Mouse (Mus musculus): ENCODE results near the gene Rpap1. TPM values are rescaled to one million over a fixed set of nuclear protein-coding genes. Genes with fewer than 3 reads are reported as not detected.

Gene Rpap1
- total and polyA plus RNA-seq, 3 experiments, result 8.1 to 41.3 (median 22.3) TPM

- H3K4me3 ChIP-seq (ENCODE audit: low read depth, low read length), result no peak overlapping the region
- TF ChIP-seq CTCF (IDR thresholded peaks at IDR 0.05; ENCODE audit: low read depth, low read length) (no peak), POLR2AphosphoS5 (IDR thresholded peaks at IDR 0.05; ENCODE audit: insufficient replicate concordance, low read depth, low read length) (no peak), GATA2 (IDR thresholded peaks at IDR 0.05; ENCODE audit: borderline replicate concordance, low read depth, low read length) (no peak), TAL1 (conservative IDR thresholded peaks at IDR 0.05; ENCODE audit: low read depth, low read length) (no peak), GATA1 (IDR thresholded peaks at IDR 0.05; ENCODE audit: borderline replicate concordance, low read length) (no peak)
- no peaks in the 10 kb centered on the region for H3K9me3 ChIP-seq (replicated peaks)
- H3K4me1 ChIP-seq (ENCODE audit: insufficient read depth, low read depth, low read length), result peaks cover 15% of the 10 kb centered on the region
- peaks cover 5% of the 10 kb centered on the region; the same call in 1 of the 2 replicates for H3K27me3 ChIP-seq (ENCODE audit: insufficient read depth, low read length)
- ATAC-seq (ENCODE audit: extremely low read depth, insufficient number of reproducible peaks, low FRiP score, poor library complexity, severe bottlenecking) (no peak), DNase-seq (ENCODE audit: low spot score) (no peak)
- peaks cover 3% of the 10 kb centered on the region for H3K36me3 ChIP-seq (replicated peaks)
Observed at GRCm38 (mm10) chr2:119789996-119790395, 2.7 kb upstream of the Rpap1 start.

- H3K27me3 ChIP-seq (ENCODE audit: insufficient read depth, low read length), result no peaks in the 10 kb centered on the region; the same call in 1 of the 2 replicates
- DNase-seq (ENCODE audit: low spot score) (no peak), ATAC-seq (ENCODE audit: extremely low read depth, insufficient number of reproducible peaks, low FRiP score, poor library complexity, severe bottlenecking) (no peak)
- H3K9me3 ChIP-seq (replicated peaks), result no peaks in the 10 kb centered on the region
- H3K4me1 ChIP-seq (ENCODE audit: insufficient read depth, low read depth, low read length), result peaks cover 2% of the 10 kb centered on the region; the same call in 1 of the 2 replicates
- TF ChIP-seq GATA1 (IDR thresholded peaks at IDR 0.05; ENCODE audit: borderline replicate concordance, low read length) (no peak), CTCF (IDR thresholded peaks at IDR 0.05; ENCODE audit: low read depth, low read length) (peak; percentile 34; the same call in 1 of the 2 replicates)
- no peak overlapping the region for H3K4me3 ChIP-seq (ENCODE audit: low read depth, low read length)
- peaks cover 76% of the 10 kb centered on the region for H3K36me3 ChIP-seq (replicated peaks)
Observed at GRCm38 (mm10) chr2:119767246-119767645, 20.1 kb downstream of the Rpap1 start.

GRCm38 (mm10) chr2:119763924-119764323, 23.4 kb downstream of the Rpap1 start:
- H3K9me3 ChIP-seq (replicated peaks), result no peaks in the 10 kb centered on the region
- TF ChIP-seq GATA2 (IDR thresholded peaks at IDR 0.05; ENCODE audit: borderline replicate concordance, low read depth, low read length), result no peak
- no peak for TF ChIP-seq POLR2AphosphoS5 (IDR thresholded peaks at IDR 0.05; ENCODE audit: insufficient replicate concordance, low read depth, low read length)
- no peak for TF ChIP-seq CTCF (IDR thresholded peaks at IDR 0.05; ENCODE audit: low read depth, low read length)
- TF ChIP-seq TAL1 (conservative IDR thresholded peaks at IDR 0.05; ENCODE audit: low read depth, low read length), result no peak
- TF ChIP-seq GATA1 (IDR thresholded peaks at IDR 0.05; ENCODE audit: borderline replicate concordance, low read length), result no peak
- DNase-seq (ENCODE audit: low spot score), result no peak
- H3K27me3 ChIP-seq (ENCODE audit: insufficient read depth, low read length), result peaks cover 20% of the 10 kb centered on the region
- peaks cover 43% of the 10 kb centered on the region for H3K36me3 ChIP-seq (replicated peaks)
- no peak for ATAC-seq (ENCODE audit: extremely low read depth, insufficient number of reproducible peaks, low FRiP score, poor library complexity, severe bottlenecking)
- no peaks in the 10 kb centered on the region for H3K4me1 ChIP-seq (ENCODE audit: insufficient read depth, low read depth, low read length)
- no peak overlapping the region for H3K4me3 ChIP-seq (ENCODE audit: low read depth, low read length)

GRCm38 (mm10) chr2:119762276-119762675, 25.1 kb downstream of the Rpap1 start:
- Histone ChIP-seq H3K9me3 (replicated peaks) (no peaks in the 10 kb centered on the region; the same call in 1 of the 2 replicates), H3K27me3 (ENCODE audit: insufficient read depth, low read length) (peaks cover 37% of the 10 kb centered on the region), H3K4me3 (ENCODE audit: low read depth, low read length) (no peak overlapping the region), H3K4me1 (ENCODE audit: insufficient read depth, low read depth, low read length) (peaks cover 14% of the 10 kb centered on the region), H3K36me3 (replicated peaks) (peaks cover 30% of the 10 kb centered on the region)
- DNase-seq (ENCODE audit: low spot score) (no peak), ATAC-seq (ENCODE audit: extremely low read depth, insufficient number of reproducible peaks, low FRiP score, poor library complexity, severe bottlenecking) (no peak)
- no peak for TF ChIP-seq TAL1 (conservative IDR thresholded peaks at IDR 0.05; ENCODE audit: low read depth, low read length)
- no peak for TF ChIP-seq CTCF (IDR thresholded peaks at IDR 0.05; ENCODE audit: low read depth, low read length)
- no peak for TF ChIP-seq POLR2AphosphoS5 (IDR thresholded peaks at IDR 0.05; ENCODE audit: insufficient replicate concordance, low read depth, low read length)
- TF ChIP-seq GATA2 (IDR thresholded peaks at IDR 0.05; ENCODE audit: borderline replicate concordance, low read depth, low read length), result no peak
- TF ChIP-seq GATA1 (IDR thresholded peaks at IDR 0.05; ENCODE audit: borderline replicate concordance, low read length), result no peak

GRCm38 (mm10) chr2:119760251-119760650, 27.1 kb downstream of the Rpap1 start, which contains the start of gene Ltk:
Gene Ltk (minus strand): TSS chr2:119760431.
- Histone ChIP-seq H3K27me3 (ENCODE audit: insufficient read depth, low read length) (peaks cover 39% of the 10 kb centered on the region), H3K9me3 (replicated peaks) (no peaks in the 10 kb centered on the region; the same call in 1 of the 2 replicates), H3K36me3 (replicated peaks) (peaks cover 17% of the 10 kb centered on the region), H3K4me3 (ENCODE audit: low read depth, low read length) (no peak within 1 kb of the TSS), H3K4me1 (ENCODE audit: insufficient read depth, low read depth, low read length) (peaks cover 14% of the 10 kb centered on the region)
- ATAC-seq (ENCODE audit: extremely low read depth, insufficient number of reproducible peaks, low FRiP score, poor library complexity, severe bottlenecking), result no peak
- TF ChIP-seq POLR2AphosphoS5 (IDR thresholded peaks at IDR 0.05; ENCODE audit: insufficient replicate concordance, low read depth, low read length) (no peak), GATA1 (IDR thresholded peaks at IDR 0.05; ENCODE audit: borderline replicate concordance, low read length) (no peak), GATA2 (IDR thresholded peaks at IDR 0.05; ENCODE audit: borderline replicate concordance, low read depth, low read length) (no peak), TAL1 (conservative IDR thresholded peaks at IDR 0.05; ENCODE audit: low read depth, low read length) (no peak), CTCF (IDR thresholded peaks at IDR 0.05; ENCODE audit: low read depth, low read length) (no peak)
- DNase-seq (ENCODE audit: low spot score), result no peak

- Histone ChIP-seq H3K27me3 (ENCODE audit: insufficient read depth, low read length) (peaks cover 46% of the 10 kb centered on the region), H3K36me3 (replicated peaks) (peaks cover 9% of the 10 kb centered on the region), H3K4me1 (ENCODE audit: insufficient read depth, low read depth, low read length) (peaks cover 14% of the 10 kb centered on the region), H3K9me3 (replicated peaks) (no peaks in the 10 kb centered on the region; the same call in 1 of the 2 replicates), H3K4me3 (ENCODE audit: low read depth, low read length) (no peak overlapping the region; the same call in 1 of the 2 replicates)
- no peak for TF ChIP-seq TAL1 (conservative IDR thresholded peaks at IDR 0.05; ENCODE audit: low read depth, low read length)
- TF ChIP-seq GATA2 (IDR thresholded peaks at IDR 0.05; ENCODE audit: borderline replicate concordance, low read depth, low read length), result no peak
- TF ChIP-seq GATA1 (IDR thresholded peaks at IDR 0.05; ENCODE audit: borderline replicate concordance, low read length), result no peak
- no peak for TF ChIP-seq POLR2AphosphoS5 (IDR thresholded peaks at IDR 0.05; ENCODE audit: insufficient replicate concordance, low read depth, low read length)
- no peak for TF ChIP-seq CTCF (IDR thresholded peaks at IDR 0.05; ENCODE audit: low read depth, low read length)
- ATAC-seq (ENCODE audit: extremely low read depth, insufficient number of reproducible peaks, low FRiP score, poor library complexity, severe bottlenecking) (no peak), DNase-seq (ENCODE audit: low spot score) (no peak)
Observed at GRCm38 (mm10) chr2:119758844-119759835, 28.2 kb downstream of the Rpap1 start.

All from G1E (cell line).